Mouse (Mus musculus) MEL (cell line): ENCODE data around the gene Ripply3.

Experiments
- BHLHE40 ChIP-seq: IDR thresholded peaks from 2 replicates; pipeline ENCODE4 v1.6.1; 2012; ENCODE audit warnings: low read depth, mild to moderate bottlenecking, inconsistent platforms, low read length, improper control_type of control experiment, borderline replicate concordance
- CTCF ChIP-seq, 3 experiments: IDR thresholded peaks in 2 of 3; conservative IDR thresholded peaks in 1 of 3; 2 replicates each; pipeline ENCODE4 v1.5.1; 2011 to 2012; ENCODE audit warnings: low read length in 3 of 3, low read depth in 2 of 3, mild to moderate bottlenecking in 2 of 3, improper control_type of control experiment in 1 of 3, inconsistent platforms in 1 of 3, mixed read lengths in 1 of 3, moderate library complexity in 1 of 3; ENCODE audit not compliant: control insufficient read depth in 1 of 3, insufficient read depth in 1 of 3, poor library complexity in 1 of 3, severe bottlenecking in 1 of 3
- ETS1 ChIP-seq: IDR thresholded peaks from 2 replicates; pipeline ENCODE4 v1.6.1; 2012; ENCODE audit warnings: low read depth, mild to moderate bottlenecking, inconsistent platforms, low read length, improper control_type of control experiment, moderate library complexity
- HCFC1 ChIP-seq: IDR thresholded peaks from 2 replicates; pipeline ENCODE4 v1.6.1; 2012; ENCODE audit warnings: low read depth, mild to moderate bottlenecking, inconsistent platforms, low read length, improper control_type of control experiment, moderate library complexity
- MEF2A ChIP-seq: IDR thresholded peaks from 2 replicates; pipeline ENCODE4 v1.6.1; 2014; ENCODE audit warnings: low read depth, mild to moderate bottlenecking, inconsistent platforms, low read length, improper control_type of control experiment; ENCODE audit not compliant: poor library complexity, insufficient replicate concordance, severe bottlenecking; ENCODE audit errors: extremely low read depth
- MXI1 ChIP-seq: IDR thresholded peaks from 2 replicates; pipeline ENCODE4 v1.6.1; 2011; ENCODE audit warnings: mild to moderate bottlenecking, low read depth, low read length, improper control_type of control experiment
- NRF1 ChIP-seq: IDR thresholded peaks from 2 replicates; pipeline ENCODE4 v1.6.1; 2014; ENCODE audit warnings: low read depth, mild to moderate bottlenecking, inconsistent platforms, low read length, improper control_type of control experiment, moderate library complexity; ENCODE audit not compliant: poor library complexity, insufficient read depth, severe bottlenecking
- POLR2A ChIP-seq, 2 experiments: IDR thresholded peaks; 2 replicates each; pipeline ENCODE4 v1.6.1; 2011 to 2012; ENCODE audit warnings: low read length in 2 of 2, mild to moderate bottlenecking in 2 of 2, control low read depth in 1 of 2, improper control_type of control experiment in 1 of 2, low read depth in 1 of 2, moderate library complexity in 1 of 2; ENCODE audit not compliant: control insufficient read depth in 1 of 2, insufficient read depth in 1 of 2, poor library complexity in 1 of 2
- POLR2AphosphoS5 ChIP-seq: IDR thresholded peaks from 2 replicates; pipeline ENCODE4 v1.6.1; 2012; ENCODE audit warnings: low read depth, borderline replicate concordance, mild to moderate bottlenecking, inconsistent platforms, low read length, moderate library complexity, mixed read lengths
- TCF12 ChIP-seq: IDR thresholded peaks from 2 replicates; pipeline ENCODE4 v1.6.1; 2014; ENCODE audit warnings: low read depth, mild to moderate bottlenecking, inconsistent platforms, low read length, improper control_type of control experiment, moderate library complexity

- TF ChIP-seq NRF1, result peak; percentile 84
- no peak for TF ChIP-seq TCF12
- TF ChIP-seq CTCF (IDR thresholded peaks at IDR 0.05 in 2 of 3, conservative IDR thresholded peaks at IDR 0.05 in 1 of 3; ENCODE audit: control insufficient read depth in 1 of 3, insufficient read depth in 1 of 3, low read depth in 2 of 3, low read length in 3 of 3, poor library complexity in 1 of 3, severe bottlenecking in 1 of 3), result no peak
- TF ChIP-seq MEF2A, result no peak
- no peak for TF ChIP-seq POLR2AphosphoS5
- TF ChIP-seq MXI1, result peak; percentile 65; the same call in 1 of the 2 replicates
- TF ChIP-seq HCFC1, result peak; percentile 56; the same call in 1 of the 2 replicates
- TF ChIP-seq BHLHE40, result no peak
- no peak for TF ChIP-seq ETS1
- peak; percentile 92 to 99 for TF ChIP-seq POLR2A (IDR thresholded peaks at IDR 0.05; ENCODE audit: control insufficient read depth in 1 of 2, insufficient read depth in 1 of 2, low read depth in 1 of 2, low read length in 2 of 2, poor library complexity in 1 of 2)
Observed at GRCm38 (mm10) chr16:94290073-94290999, 37.9 kb upstream of the Ripply3 start.
